Mouse (Mus musculus): ENCODE measurements at regions not wholly inside any gene's neighbourhood (a gene's known extent, or its start where the extent isn't known, plus 50 kb on each side); places are given as distances from the start of the nearest gene placed in this dataset.

DNA sequence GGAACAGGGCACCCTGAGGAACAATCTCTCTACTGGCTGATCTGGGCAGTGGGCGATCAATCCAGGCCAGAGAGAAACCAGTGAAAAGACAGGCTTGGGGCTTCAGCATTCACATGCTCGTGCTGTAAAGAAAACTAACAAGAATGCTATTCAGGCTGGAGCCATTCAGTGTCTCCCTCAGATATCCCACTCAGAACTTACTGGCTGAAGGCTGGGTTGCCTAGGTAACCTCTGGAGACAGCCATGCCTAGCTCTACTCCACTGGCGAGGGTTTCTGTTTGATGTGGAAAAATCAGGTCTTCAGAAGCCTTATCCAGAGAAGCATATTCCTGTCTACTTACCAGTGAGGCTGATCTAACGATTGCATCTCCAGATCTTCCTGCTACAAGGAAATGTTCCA lies 87.8 kb downstream of the 1700020N01Rik start:
- TF ChIP-seq USF1 (IDR thresholded peaks at IDR 0.05; ENCODE audit: low read depth, low read length): no peak
- no peak for TF ChIP-seq NELFE (IDR thresholded peaks at IDR 0.05; ENCODE audit: low read depth, low read length)
- no peak for TF ChIP-seq CTCF (conservative IDR thresholded peaks at IDR 0.05 in 1 of 2, IDR thresholded peaks at IDR 0.05 in 1 of 2; ENCODE audit: low read depth in 2 of 2, low read length in 2 of 2)
- no peak for TF ChIP-seq POLR2A (IDR thresholded peaks at IDR 0.05; ENCODE audit: low read depth, low read length)
- TF ChIP-seq BHLHE40 (IDR thresholded peaks at IDR 0.05; ENCODE audit: low read depth, low read length): no peak
- TF ChIP-seq ETS1 (conservative IDR thresholded peaks at IDR 0.05; ENCODE audit: low read depth, low read length): no peak
- no peak for TF ChIP-seq ZMIZ1 (IDR thresholded peaks at IDR 0.05; ENCODE audit: low read depth, low read length)
- TF ChIP-seq ELF1 (IDR thresholded peaks at IDR 0.05; ENCODE audit: low read depth, low read length): no peak
- no peak for TF ChIP-seq POLR2AphosphoS2 (IDR thresholded peaks at IDR 0.05; ENCODE audit: low read depth, low read length)
- no peak for TF ChIP-seq EP300 (IDR thresholded peaks at IDR 0.05; ENCODE audit: low read length)
- TF ChIP-seq KAT2A (IDR thresholded peaks at IDR 0.05; ENCODE audit: insufficient replicate concordance, low read length): no peak
- TF ChIP-seq RAD21 (IDR thresholded peaks at IDR 0.05; ENCODE audit: low read depth, low read length): no peak
- TF ChIP-seq UBTF (IDR thresholded peaks at IDR 0.05; ENCODE audit: low read depth, low read length): no peak

Data from CH12.LX (cell line).